Mouse (Mus musculus): ENCODE results near the gene Gm8773.

Gene Gm8773

DNA sequence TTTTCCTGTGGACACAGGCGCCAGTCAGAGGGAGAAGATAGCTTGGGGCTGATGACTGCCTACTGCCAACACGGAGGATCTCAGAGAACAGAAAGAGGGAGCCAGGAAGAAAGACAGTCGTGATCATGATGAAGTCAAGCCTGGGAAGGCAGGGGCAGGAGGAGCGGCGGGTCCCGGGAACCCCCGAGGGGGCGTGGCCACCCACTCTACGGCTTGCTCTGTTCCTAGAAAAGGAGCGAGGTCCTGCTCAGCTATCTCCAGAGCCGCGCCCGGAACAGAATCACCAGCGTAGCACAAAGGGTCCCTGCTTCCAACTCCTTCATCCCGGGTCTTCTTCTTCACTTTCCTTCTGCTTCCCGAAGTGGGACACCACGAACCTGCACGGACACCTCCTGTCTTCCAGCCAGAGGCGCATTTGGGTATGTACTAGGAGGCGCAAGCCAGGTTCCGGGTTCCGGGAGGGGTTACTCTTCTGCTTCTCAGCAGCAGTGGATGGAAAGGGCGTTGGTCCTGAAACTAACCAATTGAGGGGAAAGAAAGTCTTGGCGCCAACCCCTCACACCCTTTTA is at the start of gene Gm8773:
Gm8773 (plus strand) TSS at position 51 of the 569 bp plus-strand sequence.
- no peak for DNase-seq (ENCODE audit: low spot score)

DNA sequence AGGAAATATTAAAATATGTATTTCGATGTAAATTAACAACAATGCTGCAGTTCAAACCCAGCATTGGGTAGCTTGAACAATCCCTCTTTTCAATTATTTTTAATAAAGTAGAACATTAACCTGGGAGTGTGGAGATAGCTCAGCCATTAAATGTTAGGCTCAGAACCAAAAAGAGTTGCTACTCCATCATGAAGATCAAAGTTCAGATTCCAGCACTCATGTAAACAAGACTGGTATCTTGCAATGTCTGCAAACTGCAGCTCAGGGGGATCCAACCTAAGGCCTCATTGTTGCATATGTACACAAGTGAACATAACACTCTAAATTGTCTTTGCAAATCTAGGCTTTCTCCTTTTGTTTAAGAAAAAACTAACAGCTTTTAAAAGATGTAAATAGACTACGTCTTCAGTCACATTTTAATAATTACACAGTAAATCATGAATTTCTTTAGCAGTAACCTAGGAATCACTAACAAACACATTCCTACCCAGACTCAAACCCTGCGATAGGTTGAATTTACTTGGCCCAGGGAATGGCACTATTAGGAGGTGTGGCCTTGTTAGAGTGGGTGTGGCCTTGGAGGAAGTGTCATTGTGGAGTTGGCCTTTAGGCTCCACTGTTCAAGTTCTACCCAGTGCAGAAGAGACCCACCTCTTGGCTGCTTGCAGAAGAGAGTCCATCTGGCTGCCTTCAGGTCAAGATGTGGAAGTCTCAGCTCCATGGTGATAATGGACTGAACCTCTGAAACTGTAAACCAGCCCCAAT is 39.8 kb upstream of the Gm8773 start:
- DNase-seq (ENCODE audit: low spot score), result no peak

DNA sequence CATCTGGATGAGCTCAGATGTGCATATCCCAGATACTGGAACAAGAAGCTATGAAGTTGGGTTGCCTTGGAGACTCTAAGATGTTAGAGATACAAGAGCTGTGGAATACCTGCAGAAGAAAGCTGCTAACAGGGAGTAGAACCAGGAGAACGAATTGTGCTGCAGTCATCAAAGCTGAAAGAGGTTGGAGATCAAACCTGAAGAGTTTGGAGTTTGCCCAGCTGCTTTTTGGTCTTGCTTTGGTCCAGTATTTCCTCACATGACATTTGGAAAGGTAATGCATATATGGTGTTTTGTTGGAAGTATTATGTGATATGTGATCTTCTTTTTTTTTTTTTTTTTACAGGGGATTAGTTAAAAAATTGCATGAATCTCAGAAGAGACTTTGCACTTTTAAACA is 37.5 kb upstream of the Gm8773 start:
- DNase-seq (ENCODE audit: low spot score), result no peak

DNA sequence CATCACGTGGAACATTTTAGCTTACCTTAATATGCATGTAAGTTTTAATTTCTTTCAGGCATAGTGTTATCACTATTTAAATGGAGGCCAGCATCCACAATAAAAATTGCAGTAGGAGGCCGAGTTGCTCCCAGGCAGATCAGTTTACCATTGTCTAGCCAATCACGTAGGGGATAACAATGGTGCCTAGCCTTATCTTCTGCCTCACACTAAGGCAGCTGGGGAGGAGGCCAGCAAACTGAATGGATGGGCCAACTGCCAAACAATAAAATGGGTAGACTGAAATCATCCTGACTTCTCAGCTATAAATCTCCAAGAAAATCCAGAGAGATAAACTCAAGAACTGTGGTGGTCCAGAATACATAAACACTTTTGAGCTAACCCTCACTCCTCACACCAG is 33.8 kb upstream of the Gm8773 start:
- DNase-seq (ENCODE audit: low spot score), result no peak

DNA sequence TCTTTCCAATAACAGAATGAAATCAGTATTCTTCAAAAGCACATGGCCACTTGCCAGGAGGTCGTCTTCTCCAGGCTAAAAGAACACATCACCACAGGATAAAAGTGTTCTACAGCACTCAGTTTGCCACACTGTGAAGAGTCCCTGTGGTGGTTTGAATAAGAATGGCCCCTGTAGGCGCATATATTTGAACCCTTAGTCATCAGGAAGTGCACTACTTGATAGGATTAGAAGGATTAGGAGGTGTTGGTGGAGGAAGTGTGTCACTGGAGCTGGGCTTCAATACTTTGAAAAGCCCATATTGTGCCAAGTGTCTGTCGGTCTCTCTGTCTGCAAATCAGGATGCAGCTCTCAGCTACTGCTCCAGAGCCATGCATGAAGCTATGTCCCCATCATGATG is 33.2 kb upstream of the Gm8773 start:
- DNase-seq (ENCODE audit: low spot score), result no peak

DNA sequence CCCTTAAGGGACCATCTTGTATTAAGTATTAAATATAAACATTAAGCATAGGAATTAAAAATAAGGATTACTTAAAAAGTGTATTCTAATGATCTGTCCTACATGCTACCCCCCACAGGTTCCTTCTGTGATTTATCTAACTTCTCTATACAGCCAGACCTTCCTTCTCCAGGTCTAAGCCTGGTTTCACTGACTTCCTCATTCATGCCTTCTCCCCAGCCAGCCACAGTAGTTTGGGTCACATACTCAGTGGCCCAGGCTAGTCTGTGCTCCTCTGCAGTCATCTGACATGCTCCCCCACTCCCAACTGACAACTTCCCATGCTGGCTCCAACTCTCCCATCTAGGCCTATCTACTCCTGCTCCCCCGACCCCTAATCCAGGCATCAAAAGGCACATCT is 22.5 kb upstream of the Gm8773 start:
- no peak for DNase-seq (ENCODE audit: low spot score)

DNA sequence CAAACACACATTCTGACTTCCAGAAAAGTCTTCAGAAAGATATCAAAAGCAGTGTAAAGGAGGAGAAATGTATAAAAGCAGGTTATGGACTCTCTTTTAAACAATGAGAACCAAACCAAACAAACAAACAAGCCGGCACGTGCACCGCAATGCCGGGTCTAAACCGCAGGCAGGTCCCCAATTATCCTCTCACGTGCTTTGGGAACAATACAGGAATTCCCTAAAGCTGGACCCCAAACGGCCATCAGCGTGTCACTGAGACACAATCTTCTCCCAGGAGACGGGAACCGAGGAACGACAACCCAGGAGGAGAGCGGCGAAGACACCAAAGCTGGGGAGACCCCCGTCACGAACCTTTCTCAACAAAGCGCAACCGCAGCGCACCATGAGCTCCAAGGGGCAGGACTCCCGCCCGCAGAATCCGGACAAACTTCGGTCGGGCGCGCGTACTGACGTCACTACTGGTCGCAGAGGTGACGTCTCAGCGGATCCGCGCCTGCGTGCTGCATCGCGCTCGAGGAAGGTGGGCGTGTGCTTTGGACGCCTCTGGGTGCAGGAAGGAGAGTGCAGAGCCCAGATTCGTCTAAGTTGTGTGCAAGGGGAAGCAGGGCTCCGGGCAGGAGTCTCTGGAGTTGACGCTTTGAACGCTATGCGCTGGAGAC is 14.4 kb upstream of the Gm8773 start, which contains the start of gene Gtpbp10:
Gtpbp10 (minus strand) TSS at position 460 of the 662 bp plus-strand sequence.
- peak; percentile 60 for DNase-seq (ENCODE audit: low spot score)

DNA sequence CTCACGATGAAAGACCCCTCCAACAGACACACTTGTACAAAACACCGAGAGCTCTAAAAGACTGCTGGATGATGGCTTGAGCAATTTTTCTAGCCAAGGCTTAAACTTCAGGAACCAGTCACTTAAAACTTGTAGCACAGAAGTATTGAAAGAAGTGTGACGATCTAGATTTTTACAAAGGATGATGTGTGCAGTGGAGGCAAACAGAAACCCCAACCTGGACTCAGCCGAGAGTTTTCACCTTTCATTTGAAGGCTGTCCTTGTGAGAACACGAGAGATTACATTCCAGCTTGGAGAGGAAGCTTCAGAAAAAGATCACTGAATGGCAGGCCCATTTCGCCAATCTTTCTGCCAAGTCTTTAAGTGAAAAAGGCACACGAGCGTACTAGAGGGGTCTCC is 13.8 kb upstream of the Gm8773 start:
- DNase-seq (ENCODE audit: low spot score), result no peak

DNA sequence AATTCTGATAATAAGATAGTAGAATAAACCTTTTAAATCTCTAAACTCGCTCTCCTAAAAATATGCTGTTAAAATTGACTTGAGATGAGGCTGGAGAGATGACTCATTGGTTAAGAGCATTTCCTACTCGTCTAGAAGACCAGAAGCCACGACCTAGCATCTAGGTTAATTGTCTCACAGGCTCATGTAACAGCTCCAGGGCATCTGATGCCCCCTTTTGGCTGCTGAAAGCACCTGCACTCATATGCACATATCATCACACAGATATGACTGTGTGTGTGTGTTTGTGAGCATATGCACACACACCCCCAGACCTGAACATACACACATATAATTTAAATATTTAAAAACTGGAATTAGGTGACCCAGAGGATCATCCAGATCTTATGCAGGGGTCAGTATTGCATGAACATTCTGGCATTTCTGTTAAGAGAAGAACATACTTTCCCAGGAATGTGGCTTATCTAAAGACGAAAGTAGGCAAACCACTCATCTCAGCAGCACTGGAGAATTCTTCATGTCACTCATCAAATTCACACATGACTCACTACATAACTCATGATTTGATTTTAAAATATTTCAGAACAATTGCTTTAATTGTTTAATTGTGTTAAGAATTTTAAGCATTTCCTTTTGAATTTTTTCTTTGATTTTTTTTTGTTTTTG is 12.4 kb upstream of the Gm8773 start:
- DNase-seq (ENCODE audit: low spot score), result no peak

DNA sequence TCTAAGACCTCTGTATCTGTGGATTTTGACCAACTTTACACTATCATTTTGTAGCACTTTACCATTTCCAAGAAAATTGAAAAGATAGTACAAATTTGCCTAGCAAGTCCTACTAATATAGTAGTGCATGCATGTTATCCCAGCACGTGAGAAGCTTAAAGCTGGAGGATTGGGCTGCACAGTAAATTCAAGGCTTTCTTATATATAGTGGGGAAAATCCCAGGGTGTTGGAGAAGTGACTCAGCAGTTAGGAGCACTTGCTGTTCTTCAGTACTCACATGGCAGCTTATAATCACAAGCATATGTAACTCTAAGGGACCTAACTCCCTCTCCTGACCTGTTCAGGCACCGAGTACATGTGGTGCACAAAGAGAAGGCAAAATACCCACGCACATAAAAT is 11.2 kb upstream of the Gm8773 start:
- DNase-seq (ENCODE audit: low spot score), result no peak

DNA sequence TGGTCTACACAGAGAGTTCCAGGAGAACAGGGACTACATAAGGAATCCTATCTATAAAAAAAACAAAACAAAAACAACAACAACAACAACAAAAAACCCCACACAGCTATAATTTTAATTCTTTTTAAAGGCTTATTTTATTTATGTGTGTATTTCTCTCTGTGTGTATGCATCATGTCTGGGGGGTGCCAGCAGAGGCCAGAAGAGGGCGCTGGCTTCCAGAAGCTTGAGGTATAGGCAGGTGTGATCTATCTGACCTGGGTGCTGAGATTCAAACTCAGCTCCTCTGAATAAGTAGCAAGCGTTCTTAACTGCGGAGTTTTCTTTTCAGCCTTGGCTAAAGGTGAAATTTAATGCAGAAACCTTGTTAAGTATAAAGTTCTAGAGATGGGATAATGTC is 14.1 kb downstream of the Gm8773 start:
- no peak for DNase-seq (ENCODE audit: low spot score)

DNA sequence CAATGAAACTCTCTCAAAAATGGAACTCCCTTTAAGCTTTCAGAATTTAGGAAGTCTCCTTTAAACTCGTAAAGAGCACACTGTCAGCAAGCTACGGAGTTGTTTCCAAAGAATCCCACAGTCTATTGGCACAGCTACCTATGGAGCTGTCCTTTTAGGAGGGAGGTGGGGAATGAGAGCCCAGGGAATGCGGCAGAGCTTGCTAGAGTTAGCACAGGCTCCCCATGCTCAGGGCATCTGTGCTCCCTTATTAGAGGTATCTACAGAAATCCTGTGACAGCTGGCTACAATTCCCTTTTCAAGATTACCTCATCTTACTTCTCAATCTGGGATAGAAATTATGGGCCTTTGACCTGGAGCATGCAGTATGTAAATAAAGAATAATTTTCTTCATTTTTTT is 36.9 kb downstream of the Gm8773 start:
- no peak for DNase-seq (ENCODE audit: low spot score)

DNA sequence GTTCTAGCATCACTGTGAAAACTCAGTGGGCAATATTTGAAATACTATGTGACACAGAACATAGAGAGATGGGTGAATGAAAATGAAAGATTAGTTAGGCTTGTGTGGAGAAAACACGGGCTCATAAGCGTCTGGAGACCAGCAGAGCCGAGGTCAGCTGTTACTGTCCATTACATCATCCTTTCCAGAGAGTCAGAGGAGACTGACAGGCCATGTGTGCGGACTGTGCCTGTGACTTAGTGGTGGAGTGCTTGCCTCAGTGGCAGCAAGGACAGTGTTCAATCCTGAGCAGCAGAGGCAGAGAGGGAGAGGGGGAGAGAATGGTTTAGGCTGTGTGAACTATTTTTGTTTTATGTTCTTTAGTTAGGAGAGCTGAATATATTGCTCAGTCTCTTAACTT is 44.7 kb downstream of the Gm8773 start:
- DNase-seq (ENCODE audit: low spot score), result no peak

DNA sequence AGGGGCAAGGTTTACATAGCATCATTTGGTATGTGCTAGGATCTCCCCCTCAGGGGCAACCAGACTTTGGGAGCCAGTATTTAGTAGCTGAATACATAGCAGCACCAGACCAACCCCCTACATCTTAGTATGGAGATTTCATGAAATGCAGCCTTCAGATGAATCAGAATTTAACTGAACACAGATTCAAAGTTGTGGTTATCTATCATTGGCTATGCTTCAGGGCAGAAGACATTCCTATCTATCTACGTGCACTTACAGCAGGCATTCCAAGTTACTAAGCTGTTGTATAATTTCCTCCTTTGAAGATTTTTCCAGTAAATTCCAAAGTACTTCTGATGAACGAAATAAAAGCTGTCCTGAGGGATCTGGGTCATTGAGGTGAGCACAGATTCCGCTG is 51.9 kb downstream of the Gm8773 start:
- no peak for DNase-seq (ENCODE audit: low spot score)

Measured in layer of hippocampus, adult 9-10 months (tissue).